Mouse (Mus musculus) brain, embryonic 14.5 days (tissue): ENCODE measurements at regions not wholly inside any gene's neighbourhood (a gene's known extent, or its start where the extent isn't known, plus 50 kb on each side); places are given as distances from the start of the nearest gene placed in this dataset.
A peak's percentile ranks its signal among the peaks of the same experiment; 100 is the strongest.

Source experiments
- DNase-seq: peaks from one replicate; pipeline ENCODE4 v3.0.0-alpha.2; 2011; ENCODE audit warnings: low read depth
- CTCF ChIP-seq: fragments of 200-500 bp; IDR thresholded peaks from 2 replicates; pipeline ENCODE4 v1.5.1; 2012; ENCODE audit warnings: inconsistent platforms, mild to moderate bottlenecking, moderate library complexity, borderline replicate concordance; ENCODE audit not compliant: insufficient read depth, insufficient read length; ENCODE audit errors: extremely low read depth
- POLR2A ChIP-seq: fragments of 200-500 bp; IDR thresholded peaks from 2 replicates; pipeline ENCODE4 v1.6.1; 2012; ENCODE audit warnings: mild to moderate bottlenecking, inconsistent platforms, borderline replicate concordance; ENCODE audit not compliant: poor library complexity, insufficient read depth, insufficient read length, severe bottlenecking; ENCODE audit errors: extremely low read depth

DNA sequence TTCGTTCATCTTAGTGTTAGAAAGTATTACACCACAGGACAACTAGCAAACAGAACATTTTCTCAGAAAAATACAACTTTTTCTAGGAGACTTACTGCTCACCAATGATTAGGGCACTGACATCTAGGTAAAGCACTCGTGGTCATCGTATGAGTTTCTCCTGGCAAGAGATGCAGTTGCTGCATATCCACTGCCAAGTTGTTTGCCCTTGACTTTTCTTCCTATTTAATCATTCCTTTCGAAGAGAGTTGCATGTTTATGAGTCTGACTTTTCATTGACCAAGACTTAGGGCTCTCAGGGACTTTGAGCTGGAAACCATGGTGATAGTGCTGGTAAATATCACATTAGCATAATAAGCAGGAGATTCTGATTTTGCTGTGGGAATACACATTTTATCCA, 149.1 kb downstream of the Fam124b start:
- peak; percentile 15 for DNase-seq
- TF ChIP-seq CTCF (no peak), POLR2A (no peak)

GRCm38 (mm10) chr1:80062121-80062520, 156.2 kb downstream of the Fam124b start:
- TF ChIP-seq POLR2A (no peak), CTCF (no peak)

DNA sequence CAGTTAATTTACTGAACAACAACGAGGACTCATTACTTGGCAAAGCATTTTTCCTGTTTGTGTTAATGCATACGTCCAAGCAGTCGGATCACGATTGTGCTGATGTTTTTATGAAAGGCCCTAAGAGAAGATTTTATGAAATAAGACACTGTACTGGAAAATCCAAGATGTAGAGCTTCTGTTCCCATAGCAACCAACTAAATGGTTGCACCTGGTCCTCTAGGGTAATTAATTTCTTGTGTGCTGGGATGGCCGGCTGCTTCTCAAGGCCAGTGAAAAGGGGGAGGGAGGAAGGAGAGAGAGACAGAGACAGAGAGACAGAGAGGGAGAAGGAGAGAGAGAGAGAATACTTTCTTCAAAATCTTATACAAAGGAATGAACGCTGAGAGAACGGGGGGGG, 156.6 kb downstream of the Fam124b start:
- peak; percentile 62 for DNase-seq
- TF ChIP-seq POLR2A: no peak
- no peak for TF ChIP-seq CTCF

More at GRCm38 (mm10) chr1:80062121-80062520, 156.2 kb downstream of the Fam124b start:
- no peak for DNase-seq

GRCm38 (mm10) chr1:80045141-80045540, 173.1 kb downstream of the Fam124b start:
- no peak for TF ChIP-seq POLR2A
- TF ChIP-seq CTCF: no peak
- DNase-seq: no peak

- no peak for DNase-seq
- TF ChIP-seq POLR2A: no peak
- no peak for TF ChIP-seq CTCF
Observed at GRCm38 (mm10) chr1:80040409-80040808, 177.9 kb downstream of the Fam124b start.

- DNase-seq: no peak
- TF ChIP-seq POLR2A (no peak), CTCF (no peak)
Observed at GRCm38 (mm10) chr1:80039891-80040290, 178.4 kb downstream of the Fam124b start.

DNA sequence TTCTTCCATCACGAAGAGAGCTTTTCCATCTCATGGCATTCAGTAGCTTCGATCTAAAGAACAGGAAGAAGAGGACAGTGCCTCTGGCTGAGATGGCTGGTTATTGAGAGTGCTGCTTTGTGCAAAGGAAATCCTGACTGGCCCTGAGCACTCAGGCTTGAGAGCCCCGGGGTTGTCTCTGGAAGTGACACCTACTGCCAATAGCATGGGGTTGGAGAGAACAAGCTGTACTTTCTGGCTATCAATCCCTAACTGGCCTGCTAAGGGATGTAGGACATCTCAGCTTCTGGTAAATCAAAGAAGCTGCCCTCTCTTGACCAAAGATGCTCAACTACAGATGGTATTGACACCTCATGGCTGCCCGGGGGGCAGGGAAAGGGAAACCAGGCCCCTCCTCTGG, 178.2 kb upstream of the Serpine2 start:
- DNase-seq: no peak
- TF ChIP-seq CTCF (no peak), POLR2A (no peak)

- TF ChIP-seq POLR2A: no peak
- no peak for TF ChIP-seq CTCF
- DNase-seq: no peak
Observed at GRCm38 (mm10) chr1:80038059-80038458, 177.1 kb upstream of the Serpine2 start.

GRCm38 (mm10) chr1:80036436-80036835, 175.5 kb upstream of the Serpine2 start:
- TF ChIP-seq POLR2A (no peak), CTCF (no peak)
- DNase-seq: no peak

GRCm38 (mm10) chr1:80033522-80033921, 172.5 kb upstream of the Serpine2 start:
- DNase-seq: no peak
- no peak for TF ChIP-seq CTCF
- no peak for TF ChIP-seq POLR2A

DNA sequence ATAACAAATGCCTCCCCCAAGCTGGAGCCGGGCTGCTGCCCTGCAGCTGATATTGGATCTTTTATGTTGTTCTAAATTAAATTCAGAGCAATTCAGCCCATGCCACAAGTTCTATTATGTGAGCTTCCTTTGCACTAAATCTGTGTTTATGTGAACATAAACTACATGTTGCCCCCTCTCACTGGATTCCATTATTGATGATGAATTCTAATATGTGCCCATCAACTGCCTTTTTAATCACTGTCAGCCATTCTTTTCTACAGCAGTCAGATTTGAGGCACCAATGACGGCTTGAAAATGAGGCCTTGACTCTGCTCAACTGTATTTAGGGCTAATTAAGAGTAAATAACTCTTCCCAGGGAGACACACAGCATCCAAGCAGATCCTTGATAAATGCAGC, 172.1 kb upstream of the Serpine2 start:
- TF ChIP-seq CTCF (no peak), POLR2A (no peak)
- DNase-seq: peak; percentile 84

DNA sequence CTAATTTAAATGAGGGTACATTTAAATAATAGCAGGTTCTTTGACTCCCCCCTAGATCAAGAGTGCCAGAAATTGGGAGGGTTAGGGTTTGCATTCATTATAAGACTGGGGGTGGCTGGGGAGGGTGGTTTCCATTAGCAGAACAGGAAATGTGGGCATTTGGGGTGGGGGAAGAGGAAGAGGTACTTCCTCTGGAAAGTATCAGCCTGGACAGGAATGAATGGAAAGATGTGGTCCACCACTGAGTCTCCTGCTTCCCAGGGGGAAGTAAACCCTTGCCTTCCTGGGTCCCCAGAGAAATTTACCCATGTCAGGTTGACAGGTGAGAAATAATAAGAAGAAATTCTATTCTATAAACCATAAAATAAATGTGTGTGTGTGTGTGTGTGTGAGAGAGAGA, 171.5 kb upstream of the Serpine2 start:
- peak; percentile 41 for DNase-seq
- no peak for TF ChIP-seq CTCF
- no peak for TF ChIP-seq POLR2A
